Mouse (Mus musculus): ENCODE data around the gene Olfr1418. TPM values are rescaled to one million over a fixed set of nuclear protein-coding genes. Genes with fewer than 3 reads are reported as not detected.
A peak's percentile ranks its signal among the peaks of the same experiment; 100 is the strongest.

The Olfr1418 gene
- total RNA-seq, 2 experiments from 2014 or later = not detected

DNA sequence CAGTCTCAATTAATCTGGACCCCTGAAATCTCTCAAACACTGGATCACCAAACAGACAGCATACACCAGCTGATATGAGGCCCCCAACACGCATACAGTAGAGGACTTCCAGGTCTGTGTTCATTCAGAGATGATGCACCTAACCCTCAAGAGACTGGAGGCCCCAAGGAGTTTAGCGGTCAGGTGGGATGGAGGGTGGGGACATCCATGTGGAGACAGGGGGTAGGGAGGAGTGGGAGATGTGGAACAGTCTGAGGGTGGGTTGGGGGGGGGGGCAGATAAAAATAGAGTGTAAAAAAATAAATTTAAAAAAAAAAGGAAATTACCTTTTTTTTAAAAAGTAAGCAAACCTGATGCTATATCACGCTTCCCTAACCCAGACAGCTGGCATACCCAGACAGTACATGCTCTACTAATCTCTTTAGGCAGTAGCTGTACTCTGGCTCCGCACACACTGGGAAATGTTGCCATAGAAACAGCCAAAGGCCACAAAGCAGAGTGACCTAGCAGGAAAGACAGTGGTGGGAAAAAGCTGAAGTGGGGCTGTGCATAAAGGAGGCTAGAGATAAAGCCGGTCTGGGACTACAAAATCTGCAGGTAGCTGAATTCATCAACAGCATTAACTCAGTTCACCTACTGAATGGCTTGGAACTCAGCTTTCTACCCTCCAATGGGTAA, 49.0 kb downstream of the Olfr1418 start:
- ATAC-seq (replicated peaks; ENCODE audit: poor library complexity) = peak; percentile 47

DNA sequence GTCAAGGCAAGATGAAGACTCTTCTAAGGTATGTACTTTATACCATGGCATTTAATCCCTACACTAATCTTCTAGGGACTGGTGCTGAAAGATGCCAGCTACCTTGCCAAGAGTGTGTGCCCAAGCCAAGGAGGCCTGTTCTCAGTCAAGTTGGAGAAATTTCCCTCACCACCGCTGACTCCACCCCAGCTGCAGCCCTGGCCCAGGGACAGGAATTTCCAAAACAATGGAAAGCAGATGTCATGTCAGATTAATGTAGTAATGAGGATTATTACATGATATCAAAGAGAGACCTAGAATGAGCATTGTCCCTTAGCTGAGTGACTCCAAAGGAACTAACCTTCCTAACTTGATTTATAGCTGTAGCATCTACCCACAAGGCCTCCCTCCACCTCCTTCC, 50.0 kb downstream of the Olfr1418 start:
- ATAC-seq (replicated peaks; ENCODE audit: poor library complexity) = no peak

DNA sequence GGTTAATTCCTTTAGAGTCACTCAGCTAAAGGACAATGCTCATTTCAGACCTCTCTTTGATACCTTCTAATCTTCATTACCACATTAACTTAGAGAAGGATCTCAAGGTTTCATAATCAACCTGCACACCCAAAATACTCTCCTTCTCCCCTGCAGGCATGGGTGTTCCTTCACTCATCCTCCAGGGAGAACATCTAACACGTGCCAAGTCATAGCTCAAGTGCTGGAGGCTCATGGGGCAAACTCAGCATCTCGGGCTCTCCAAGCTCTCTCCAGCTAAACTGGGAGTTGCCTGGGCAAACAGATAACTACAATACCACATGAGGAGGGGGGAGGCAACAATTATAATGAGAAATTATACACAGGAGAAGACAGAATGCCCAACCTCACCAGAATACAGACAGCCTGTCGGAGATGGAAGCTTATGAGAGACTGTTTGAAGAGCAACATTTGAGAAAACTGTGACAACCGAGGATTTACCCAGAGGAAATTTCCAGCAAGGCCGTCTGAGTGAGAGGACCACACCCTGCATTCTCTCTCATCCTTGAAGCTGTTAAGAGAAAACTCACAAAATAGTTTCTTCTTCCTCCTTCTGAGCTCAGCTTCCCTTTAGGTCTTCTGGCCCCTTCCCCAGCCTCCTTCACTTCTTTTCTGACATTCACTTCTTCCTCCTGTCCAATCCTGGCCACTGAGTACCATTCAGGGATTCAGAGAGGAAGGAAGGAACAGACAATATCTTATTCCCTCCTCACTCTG, 50.7 kb downstream of the Olfr1418 start:
- ATAC-seq (replicated peaks; ENCODE audit: poor library complexity) = peak; percentile 13; the same call in 1 of the 2 replicates

DNA sequence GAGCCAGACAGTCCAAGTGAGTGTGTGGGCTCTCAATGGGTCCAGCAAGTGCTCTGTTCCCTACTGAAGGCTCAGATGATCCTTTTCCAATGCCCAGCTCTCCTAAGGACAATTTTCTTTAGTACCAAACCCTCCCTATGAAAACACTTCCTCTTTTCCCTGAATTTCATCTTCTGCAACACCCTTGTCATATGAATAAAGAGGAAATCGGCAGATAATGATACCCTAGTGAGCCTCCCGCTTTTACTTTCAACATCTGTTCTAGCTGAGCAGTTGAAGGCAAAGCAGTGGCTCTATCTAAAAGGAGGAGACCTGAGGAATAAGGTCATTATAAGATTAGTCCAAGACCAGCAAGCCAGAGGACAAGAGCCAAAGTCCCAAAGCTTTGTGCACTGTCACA, 52.4 kb downstream of the Olfr1418 start:
- ATAC-seq (replicated peaks; ENCODE audit: poor library complexity) = 0 out of 2 replicates have a peak, but pooled peaks have one; percentile 5

DNA sequence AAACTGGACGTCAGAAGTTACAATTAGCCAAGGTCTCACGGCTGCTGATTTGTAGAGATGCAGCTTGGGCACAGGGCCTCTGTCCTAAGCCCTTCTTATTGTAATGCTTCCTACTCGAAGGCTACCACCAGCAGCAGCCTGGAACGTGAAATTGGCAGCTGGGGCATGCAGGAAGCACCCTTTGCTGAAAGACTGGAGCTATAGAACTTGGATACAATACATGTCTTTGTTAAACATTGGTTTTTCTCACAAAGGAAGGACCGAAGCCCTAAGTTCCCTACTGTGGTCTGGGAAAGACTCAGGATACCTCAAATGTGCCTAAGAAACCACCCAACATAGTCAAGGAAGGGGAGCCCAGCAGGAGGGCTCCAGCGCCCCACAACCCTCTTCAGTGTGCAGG, 53.0 kb downstream of the Olfr1418 start:
- no peak for ATAC-seq (replicated peaks; ENCODE audit: poor library complexity)

DNA sequence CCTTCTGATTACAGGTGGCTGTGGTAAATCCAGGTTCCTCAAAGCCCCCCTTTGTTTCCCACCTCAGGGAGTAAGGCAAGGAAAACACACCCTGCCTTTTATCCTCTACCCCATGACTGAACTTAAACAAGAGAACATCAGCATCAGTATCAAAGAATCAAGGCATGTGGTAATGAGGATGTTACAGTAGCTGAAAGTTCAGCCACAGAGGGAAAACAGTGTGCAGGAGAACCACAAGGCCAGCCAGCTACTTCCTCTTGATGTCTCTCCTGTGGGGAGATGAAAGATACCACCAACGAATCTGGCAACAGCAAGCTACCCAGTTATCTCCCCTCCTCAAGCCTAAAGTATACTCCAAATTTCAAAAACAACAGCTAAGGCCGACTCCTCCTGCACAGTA, 53.6 kb downstream of the Olfr1418 start:
- peak; percentile 83 for ATAC-seq (replicated peaks; ENCODE audit: poor library complexity)

DNA sequence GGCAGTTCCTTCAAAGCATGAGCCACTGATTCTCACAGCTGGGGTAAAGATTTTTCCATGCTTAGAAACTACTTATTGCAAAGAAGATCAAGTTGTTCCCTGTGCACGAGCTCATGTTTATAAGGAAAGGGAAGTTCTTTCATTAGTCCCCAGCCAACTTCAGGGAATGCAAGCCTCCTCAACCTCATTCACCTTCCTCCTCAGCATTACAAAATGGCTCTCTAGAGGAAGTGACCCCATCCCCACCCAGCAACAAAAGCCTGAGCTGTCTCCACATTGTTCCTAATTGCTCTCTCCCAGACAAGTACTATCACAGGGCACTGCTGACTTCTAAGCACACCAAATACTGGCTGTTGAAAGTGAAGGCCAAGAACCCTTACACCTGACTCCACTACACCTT, 56.4 kb downstream of the Olfr1418 start:
- 0 out of 2 replicates have a peak, but pooled peaks have one; percentile 14 for ATAC-seq (replicated peaks; ENCODE audit: poor library complexity)

Other genes starting within 250 kb of the Olfr1418 start
- 18.2 and 21.8 TPM in 2 replicates for gene Ms4a2, start 237.3 kb downstream of the Olfr1418 start, total RNA-seq (2015)
- gene Ms4a2, start 237.3 kb downstream of the Olfr1418 start, total RNA-seq (2017) = 17.5 and 20.2 TPM in 2 replicates
- gene Ms4a3, start 220.2 kb downstream of the Olfr1418 start, total RNA-seq (2015) = 1,524 and 1,660 TPM in 2 replicates
- gene Ms4a3, start 220.2 kb downstream of the Olfr1418 start, total RNA-seq (2017) = 866 and 1,151 TPM in 2 replicates
- gene Oosp2, start 200.5 kb downstream of the Olfr1418 start, total RNA-seq (2015) = 1.1 and 3.4 TPM in 2 replicates
- not detected in 2 replicates for gene Oosp2, start 200.5 kb downstream of the Olfr1418 start, total RNA-seq (2017)
- 5.7 and 7.6 TPM in 2 replicates for gene Oosp1, start 169.9 kb downstream of the Olfr1418 start, total RNA-seq (2015)
- gene Oosp1, start 169.9 kb downstream of the Olfr1418 start, total RNA-seq (2017) = 6.9 and 13.5 TPM in 2 replicates
- not detected in 2 replicates for gene Oosp3, start 164.0 kb downstream of the Olfr1418 start, total RNA-seq (2015)
- not detected in 2 replicates for gene Oosp3, start 164.0 kb downstream of the Olfr1418 start, total RNA-seq (2017)
- not detected in 2 replicates for gene Gif, start 113.5 kb downstream of the Olfr1418 start, total RNA-seq (2015)
- gene Gif, start 113.5 kb downstream of the Olfr1418 start, total RNA-seq (2017) = not detected in 2 replicates
- gene Mrpl16, start 90.7 kb downstream of the Olfr1418 start, total RNA-seq (2015) = 79.3 and 89.8 TPM in 2 replicates
- 104 and 113 TPM in 2 replicates for gene Mrpl16, start 90.7 kb downstream of the Olfr1418 start, total RNA-seq (2017)
- 6.4 and 7.4 TPM in 2 replicates for gene Stx3, start 41.7 kb downstream of the Olfr1418 start, total RNA-seq (2015)
- gene Stx3, start 41.7 kb downstream of the Olfr1418 start, total RNA-seq (2017) = 5.6 and 7.0 TPM in 2 replicates
- not detected in 2 replicates for gene Olfr1417, start 21.8 kb downstream of the Olfr1418 start, total RNA-seq (2015)
- gene Olfr1417, start 21.8 kb downstream of the Olfr1418 start, total RNA-seq (2017) = not detected in 2 replicates
- not detected in 2 replicates for gene Olfr1419, start 14.0 kb upstream of the Olfr1418 start, total RNA-seq (2015)
- gene Olfr1419, start 14.0 kb upstream of the Olfr1418 start, total RNA-seq (2017) = not detected in 2 replicates
- gene Olfr1420, start 25.5 kb upstream of the Olfr1418 start, total RNA-seq (2015) = not detected in 2 replicates
- gene Olfr1420, start 25.5 kb upstream of the Olfr1418 start, total RNA-seq (2017) = not detected in 2 replicates
- 40.1 and 41.7 TPM in 2 replicates for gene Patl1, start 51.3 kb upstream of the Olfr1418 start, total RNA-seq (2015)
- gene Patl1, start 51.3 kb upstream of the Olfr1418 start, total RNA-seq (2017) = 11.6 and 12.0 TPM in 2 replicates
- gene Osbp, start 104.9 kb upstream of the Olfr1418 start, total RNA-seq (2015) = 35.3 and 40.5 TPM in 2 replicates
- gene Osbp, start 104.9 kb upstream of the Olfr1418 start, total RNA-seq (2017) = 42.1 and 50.8 TPM in 2 replicates
- 0.07 TPM in 1 of 2 replicates, not detected in the other for gene Olfr1423, start 180.3 kb upstream of the Olfr1418 start, total RNA-seq (2015)
- gene Olfr1423, start 180.3 kb upstream of the Olfr1418 start, total RNA-seq (2017) = not detected in 2 replicates
- not detected in 2 replicates for gene Olfr1424, start 201.6 kb upstream of the Olfr1418 start, total RNA-seq (2015)
- not detected in 2 replicates for gene Olfr1424, start 201.6 kb upstream of the Olfr1418 start, total RNA-seq (2017)
- not detected in 2 replicates for gene Olfr1425, start 216.7 kb upstream of the Olfr1418 start, total RNA-seq (2015)
- not detected in 2 replicates for gene Olfr1425, start 216.7 kb upstream of the Olfr1418 start, total RNA-seq (2017)
- not detected in 2 replicates for gene Olfr1426, start 230.9 kb upstream of the Olfr1418 start, total RNA-seq (2015)
- not detected in 2 replicates for gene Olfr1426, start 230.9 kb upstream of the Olfr1418 start, total RNA-seq (2017)
- not detected in 2 replicates for gene Olfr1427, start 242.3 kb upstream of the Olfr1418 start, total RNA-seq (2015)
- not detected in 2 replicates for gene Olfr1427, start 242.3 kb upstream of the Olfr1418 start, total RNA-seq (2017)